Mouse (Mus musculus) heart, postnatal 10 days (tissue): ENCODE measurements around the gene Pdik1l. TPM values are rescaled to one million over a fixed set of nuclear protein-coding genes. Genes with fewer than 3 reads are reported as not detected.
"Not testable (repeated sequence)": the region's sequence is repeated elsewhere in the genome, so short reads cannot be mapped to it uniquely, and the experiment has no call there.

Source experiments
- DNase-seq, 2 experiments: peaks; one replicate each; pipeline ENCODE4 v3.0.0; 2021
- intact Hi-C: fragments of 180-260 bp; cut with DNase I; formaldehyde crosslinking; loops from one replicate; pipeline ENCODE4 v1.15.1; 2025
- total RNA-seq, 2 experiments: library from RNA; stranded (reverse); gene quantifications; 2 replicates each; pipeline ENCODE4 v1.2.3; 2021

Gene Pdik1l
- total RNA-seq, 2 experiments from 2014 or later: 7.5 to 10.3 TPM

DNA sequence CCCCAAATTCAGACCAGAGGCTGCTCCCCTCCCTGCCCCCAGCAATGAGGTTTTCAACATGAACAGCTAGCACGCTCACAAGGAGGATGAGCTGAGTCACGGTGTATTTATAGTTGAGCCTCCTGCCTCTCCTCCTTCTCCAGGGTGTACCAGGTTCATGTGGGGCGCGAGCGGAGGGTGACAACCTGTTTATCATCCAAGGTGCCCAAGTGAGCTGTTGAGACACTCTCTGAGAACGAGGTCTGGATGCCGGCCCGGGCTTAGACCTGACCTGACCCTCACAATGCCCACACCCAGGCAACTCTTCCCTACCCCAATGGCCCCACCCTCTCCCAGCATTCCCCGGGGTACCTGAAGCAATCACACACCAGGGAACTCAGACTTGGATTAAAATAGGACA lies 12.6 kb upstream of the Pdik1l start:
- intact Hi-C loops: loop anchor here (2.0 kb wide), 1 partner anchor 14 kb away; the partner anchor contains the start of gene Trim63
- peak; percentile 81 to 87 for DNase-seq

GRCm38 (mm10) chr4:134299498-134299810 lies 11.8 kb upstream of the Pdik1l start:
- peak; percentile 67 to 73 for DNase-seq
- intact Hi-C loops: no loop called here

- DNase-seq: peak in 1 of 2 experiments; percentile 27
- intact Hi-C loops: no loop called here
Observed at GRCm38 (mm10) chr4:134298626-134299497, 11.2 kb upstream of the Pdik1l start.

DNA sequence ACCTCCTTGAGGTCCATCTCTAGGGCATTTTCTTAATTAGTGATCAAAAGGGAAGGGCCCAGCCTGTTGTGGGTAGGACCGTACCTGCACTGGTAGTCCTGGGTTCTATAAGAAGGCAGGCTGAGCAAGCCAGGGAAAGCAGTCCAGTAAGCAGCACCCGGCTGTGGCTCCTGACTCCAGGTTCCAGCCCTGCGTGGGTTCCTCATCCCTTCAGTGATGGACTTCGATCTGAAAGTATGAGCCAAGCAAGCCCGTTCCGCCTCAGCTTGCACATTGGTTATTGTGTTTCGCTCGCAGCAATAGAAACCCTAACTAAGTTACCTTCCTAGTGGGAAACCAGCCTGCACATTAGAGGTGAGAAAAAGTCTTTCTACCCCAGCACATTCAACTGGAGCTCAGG lies 9.7 kb upstream of the Pdik1l start:
- intact Hi-C loops: no loop called here
- no peak for DNase-seq

DNA sequence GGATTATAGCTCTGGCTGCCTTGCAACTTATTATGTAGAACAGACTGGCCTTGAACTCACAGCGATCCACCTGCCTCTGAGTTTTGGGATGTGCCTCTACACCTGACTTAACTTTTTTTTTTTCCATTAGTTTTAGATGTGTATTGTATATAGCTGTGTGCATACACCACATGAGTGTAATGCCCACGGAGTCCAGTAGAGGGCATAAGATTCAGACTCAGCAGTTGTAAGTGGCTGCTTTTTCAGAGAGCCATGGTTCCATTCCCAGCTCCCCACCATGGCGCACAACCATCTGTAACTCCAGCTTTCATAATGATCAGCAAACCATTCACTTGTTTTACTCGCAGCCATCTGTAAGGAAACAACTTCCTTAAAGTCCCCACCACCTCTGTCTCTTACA lies 8.8 kb upstream of the Pdik1l start:
- no peak for DNase-seq
- intact Hi-C loops: no loop called here

DNA sequence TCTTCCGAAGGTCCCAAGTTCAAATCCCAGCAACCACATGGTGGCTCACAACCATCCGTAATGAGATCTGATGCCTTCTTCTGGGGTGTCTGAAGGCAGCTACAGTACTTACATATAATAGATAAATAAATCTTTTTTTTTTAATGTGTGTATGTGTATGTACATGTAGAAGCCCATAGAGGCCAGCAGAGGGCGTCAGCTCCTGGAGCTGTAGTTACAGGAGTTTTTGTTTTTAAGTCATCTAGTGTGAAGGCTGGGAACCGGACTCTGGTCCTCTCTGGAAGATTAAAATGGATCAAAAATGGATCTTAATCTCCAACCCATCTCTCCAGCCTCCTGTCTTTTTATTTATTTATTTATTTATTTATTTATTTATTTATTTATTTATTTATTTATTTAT lies 8.4 kb upstream of the Pdik1l start:
- intact Hi-C loops, DNase-seq: not testable (repeated sequence)

- intact Hi-C loops: loop anchor here (1.0 to 5.0 kb wide), 2 partner anchors 63 to 256 kb away; no protein-coding TSS in a partner anchor
- peak; percentile 74 to 78 for DNase-seq
Observed at GRCm38 (mm10) chr4:134293692-134294163, 6.0 kb upstream of the Pdik1l start.

DNA sequence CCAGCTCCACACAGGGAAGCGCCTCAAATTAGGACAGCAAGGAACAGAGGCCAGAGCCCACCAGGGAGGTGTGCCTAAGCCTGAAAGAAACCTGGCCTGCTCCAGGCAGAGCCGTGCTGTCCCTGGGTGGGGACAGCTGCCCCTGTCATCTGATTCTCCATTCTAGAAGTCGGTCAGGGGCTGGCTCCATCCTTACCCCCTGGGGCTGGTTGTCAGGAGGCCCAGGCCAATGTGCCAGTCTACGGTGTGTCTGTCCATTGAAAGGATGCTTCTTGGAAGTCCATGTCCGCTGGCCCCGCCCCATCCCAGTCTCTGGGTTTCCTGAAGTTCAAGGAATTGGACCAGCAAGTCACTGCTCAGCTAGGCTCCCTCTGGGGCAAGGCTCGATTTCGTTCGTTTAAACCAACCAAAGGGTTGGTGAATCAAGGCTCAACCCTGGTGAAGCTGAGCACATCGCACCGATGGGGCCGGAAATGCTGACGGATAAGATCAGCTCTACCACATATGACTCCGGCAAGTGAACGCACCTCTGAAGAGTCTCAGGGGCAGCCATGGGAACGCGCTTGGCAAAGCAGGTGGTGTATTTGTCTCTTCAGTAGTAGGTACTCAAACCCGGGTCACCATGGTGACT lies 5.5 kb upstream of the Pdik1l start:
- DNase-seq: peak in 1 of 2 experiments; percentile 30
- intact Hi-C loops: loop anchor here (1.0 to 5.0 kb wide), 2 partner anchors 63 to 256 kb away; no protein-coding TSS in a partner anchor

DNA sequence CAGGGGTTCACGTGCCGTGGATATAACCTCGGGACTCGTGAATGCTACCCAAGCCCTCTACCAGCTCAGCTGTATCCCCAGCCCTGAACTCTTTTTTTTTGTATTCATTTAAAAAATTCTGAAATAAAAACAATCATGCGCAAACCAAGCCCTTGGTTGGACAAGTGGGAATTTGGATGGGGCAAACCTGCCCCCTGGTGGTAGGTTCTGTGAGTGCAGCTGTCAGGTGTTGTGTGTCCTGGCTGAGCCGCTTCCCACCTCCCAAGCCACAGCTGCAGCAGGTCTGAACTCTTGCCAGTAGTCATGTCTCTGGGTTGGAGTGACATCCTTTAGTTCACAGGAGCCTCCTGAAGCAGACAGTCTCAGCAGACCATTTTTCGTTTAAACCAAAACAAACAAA lies 4.4 kb upstream of the Pdik1l start:
- DNase-seq: peak; percentile 81 to 90
- intact Hi-C loops: loop anchor here (1.0 to 5.0 kb wide), 2 partner anchors 105 to 255 kb away; partner anchors contain the start of gene Cep85

DNA sequence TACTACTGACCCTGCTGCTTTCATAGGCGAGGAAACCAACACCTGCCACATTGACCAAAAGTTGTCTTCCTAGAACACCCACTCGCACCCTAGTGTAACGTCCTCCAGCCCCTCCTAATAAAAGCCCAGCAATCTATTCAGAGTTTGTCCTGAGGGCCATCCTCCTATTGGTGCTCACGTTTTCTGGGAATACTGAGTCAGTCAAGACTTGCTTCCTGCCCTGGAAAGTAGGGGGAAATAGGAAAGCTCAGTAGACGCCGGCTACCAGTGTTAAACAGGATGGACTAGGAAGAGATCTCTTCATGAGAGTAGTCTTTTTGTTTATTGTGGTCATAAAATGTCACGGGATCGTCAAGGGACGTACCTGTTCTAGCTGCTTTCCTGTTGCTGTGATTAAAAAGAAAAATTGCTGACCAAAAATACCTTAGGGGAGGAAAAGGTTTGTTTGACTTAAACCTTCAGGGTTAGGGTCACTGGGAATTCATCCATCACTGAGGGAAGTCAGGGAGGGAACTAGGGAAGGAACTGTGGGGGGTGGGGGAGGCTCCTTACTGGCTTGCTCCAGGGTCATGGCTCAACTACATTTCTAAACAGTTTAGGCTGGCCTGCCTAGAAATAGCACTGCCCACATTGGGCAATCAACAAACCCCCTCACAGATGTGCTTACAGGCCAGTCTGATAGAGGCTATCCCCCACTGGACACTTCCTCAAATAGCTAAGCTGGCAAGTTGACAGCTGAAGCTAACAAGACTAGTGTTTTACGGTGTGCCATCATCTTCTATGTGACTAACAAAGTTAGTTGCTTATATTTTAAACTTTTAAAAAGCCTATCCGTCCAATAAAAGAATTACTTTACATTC lies 932 bp upstream of the Pdik1l start:
- intact Hi-C loops: no loop called here
- DNase-seq: no peak

DNA sequence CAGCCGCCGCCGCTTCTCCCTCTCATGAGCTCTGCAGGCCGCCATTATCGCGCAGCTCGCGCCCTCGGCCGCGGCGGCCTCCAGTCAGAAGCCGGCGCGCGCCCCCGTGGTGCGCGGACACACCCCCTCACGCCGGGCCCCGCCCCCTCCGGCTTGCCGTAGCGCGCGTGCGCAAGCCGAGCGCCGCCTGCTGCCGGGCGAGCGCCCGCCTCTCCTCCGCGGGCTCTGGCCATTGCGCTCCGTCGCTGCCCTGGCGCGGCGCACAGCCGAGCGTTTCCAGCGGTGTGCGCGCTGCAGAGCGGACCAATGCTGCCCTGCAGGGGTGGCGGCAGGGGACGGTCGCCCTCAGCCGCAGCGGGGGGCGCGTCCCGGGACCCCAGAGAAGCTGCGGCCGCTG lies 529 bp downstream of the Pdik1l start:
- intact Hi-C loops: loop anchor here (2.0 kb wide), 2 partner anchors 18 to 38 kb away; no protein-coding TSS in a partner anchor
- DNase-seq: peak; percentile 97 to 98

DNA sequence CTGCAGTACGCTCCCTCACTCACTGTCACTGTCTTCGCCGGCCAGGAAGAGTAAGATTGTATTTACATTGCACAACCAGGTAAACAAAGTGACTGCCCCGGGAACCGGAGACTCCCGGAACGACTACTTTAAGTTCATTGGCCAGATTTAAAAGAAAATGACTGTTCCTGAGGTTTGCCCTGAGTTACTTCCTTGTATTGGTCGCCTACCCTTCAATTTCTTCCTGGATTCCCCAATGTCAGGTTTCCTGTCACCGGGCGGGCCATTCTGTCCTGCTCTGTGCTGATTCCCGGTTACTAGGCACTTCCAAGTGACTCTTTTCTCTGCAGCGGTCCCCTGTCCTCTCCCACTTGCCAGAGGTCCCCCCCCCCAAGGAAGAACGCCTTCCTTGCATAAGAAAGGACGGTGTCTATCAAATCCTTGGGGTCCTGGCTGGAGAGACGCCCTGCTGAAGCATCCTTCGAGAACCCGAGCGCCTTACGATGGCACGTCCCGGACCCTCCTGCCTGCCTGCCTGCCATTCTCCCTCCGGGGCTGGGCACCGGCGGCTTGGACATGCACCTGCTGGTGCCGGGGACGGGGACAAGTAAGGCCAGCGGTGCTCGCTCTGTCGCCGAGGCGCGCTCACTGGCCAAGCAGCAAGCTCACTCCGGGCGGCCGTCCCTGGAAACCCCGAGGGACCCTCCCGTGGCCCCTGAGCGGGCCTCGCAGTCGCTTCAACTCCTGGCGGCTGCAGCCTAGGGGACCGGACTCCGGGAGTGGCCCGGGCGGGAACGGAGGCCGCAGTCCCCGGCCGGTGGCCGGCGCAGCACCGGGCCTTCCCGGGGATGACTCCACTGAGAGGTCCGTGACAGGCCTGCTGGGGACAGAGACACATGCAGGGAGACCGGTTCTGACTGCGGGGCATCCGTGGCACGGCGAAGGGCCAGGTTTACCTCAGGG lies 1.2 kb downstream of the Pdik1l start:
- intact Hi-C loops: loop anchor here (2.0 kb wide), 2 partner anchors 18 to 38 kb away; no protein-coding TSS in a partner anchor

GRCm38 (mm10) chr4:134284942-134285341 lies 2.8 kb downstream of the Pdik1l start:
- intact Hi-C loops: loop anchor here (5.0 kb wide), 1 partner anchor 198 kb away; no protein-coding TSS in a partner anchor
- no peak for DNase-seq

More for the DNA sequence above, 1.2 kb downstream of the Pdik1l start:
- no peak for DNase-seq

GRCm38 (mm10) chr4:134273417-134274345 lies 14.0 kb downstream of the Pdik1l start:
- intact Hi-C loops: loop anchor here (5.0 kb wide), 1 partner anchor 84 kb away; no protein-coding TSS in a partner anchor
- peak in 1 of 2 experiments; percentile 29 for DNase-seq

DNA sequence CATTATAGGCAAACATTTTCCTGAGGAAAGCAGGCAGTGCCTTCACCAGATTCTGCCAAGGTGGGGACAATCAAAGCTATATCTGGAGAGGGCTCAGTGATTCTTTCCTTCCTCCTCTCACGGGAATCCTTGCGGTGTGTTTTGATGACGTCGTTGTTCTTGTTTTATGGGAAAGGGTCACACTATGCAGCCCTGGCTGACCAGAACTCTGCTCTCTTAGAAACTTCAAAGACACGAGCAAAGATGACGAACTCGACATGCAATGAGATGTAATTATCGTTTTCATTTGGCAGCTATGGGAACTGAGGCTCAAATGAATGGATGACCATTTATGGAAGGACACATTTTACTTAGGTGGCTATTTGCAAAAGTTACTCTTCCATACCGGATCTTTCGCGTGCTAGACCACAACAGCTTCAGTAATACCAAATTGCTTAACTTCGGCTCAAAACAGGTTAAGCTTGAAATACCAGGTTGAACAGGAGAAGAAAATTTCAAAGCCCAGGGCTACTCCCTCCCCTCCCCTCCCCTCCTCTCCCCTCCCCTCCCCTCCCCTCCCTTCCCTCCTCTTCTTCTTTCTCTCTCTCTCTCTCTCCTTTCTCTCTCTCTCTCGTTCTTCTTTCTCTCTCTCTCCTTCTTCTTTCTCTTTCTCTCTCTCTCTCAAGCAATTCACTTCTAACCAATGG lies 14.8 kb downstream of the Pdik1l start:
- DNase-seq: no peak
- intact Hi-C loops: loop anchor here (5.0 kb wide), 1 partner anchor 84 kb away; no protein-coding TSS in a partner anchor

DNA sequence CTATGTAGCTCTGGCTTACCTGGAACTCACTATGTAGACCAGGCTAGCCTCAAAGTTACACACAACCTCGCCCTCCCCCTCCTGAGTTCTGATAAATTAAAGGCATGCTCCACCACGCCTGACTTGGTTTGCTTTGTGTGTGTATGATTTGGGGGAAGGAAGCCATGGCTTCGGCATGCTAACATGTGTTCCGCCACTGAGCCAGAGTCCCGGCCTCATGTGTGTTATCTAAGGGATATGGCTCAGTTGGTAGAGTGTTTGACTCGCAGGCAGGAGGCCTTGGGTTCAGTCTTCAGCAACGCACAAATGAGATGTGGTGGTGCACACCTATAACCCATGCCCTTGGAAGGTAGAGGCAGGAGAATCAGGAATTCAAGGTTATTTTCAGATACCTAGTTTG lies 15.7 kb downstream of the Pdik1l start:
- no peak for DNase-seq
- intact Hi-C loops: loop anchor here (5.0 kb wide), 1 partner anchor 85 kb away; no protein-coding TSS in a partner anchor

DNA sequence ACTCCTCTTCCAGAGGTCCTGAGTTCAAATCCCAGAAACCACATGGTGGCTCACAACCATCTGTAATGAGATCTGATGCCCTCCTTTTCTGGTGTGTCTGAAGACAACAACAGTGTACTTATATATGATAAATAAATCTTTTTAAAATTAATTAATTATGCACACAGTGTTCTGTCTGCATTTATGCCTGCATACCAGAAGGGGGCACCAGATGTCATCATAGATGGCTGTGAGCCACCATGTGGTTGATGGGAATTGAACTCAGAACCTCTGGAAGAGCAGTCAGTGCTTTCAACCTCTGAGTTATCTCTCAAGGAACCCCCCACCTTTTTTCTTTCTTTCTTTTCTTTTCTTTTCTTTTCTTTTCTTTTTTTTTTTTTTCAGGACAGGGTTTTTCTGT lies 18.1 kb downstream of the Pdik1l start:
- intact Hi-C loops: loop anchor here (2.0 to 10.0 kb wide), 4 partner anchors 17 to 195 kb away; partner anchors contain the start of genes Cep85, Pdik1l and Stmn1

More for the DNA sequence above, 18.1 kb downstream of the Pdik1l start:
- not testable (repeated sequence) for DNase-seq
